Mouse (Mus musculus): Measurements from ENCODE around the gene Tctn3. TPM values are rescaled to one million over a fixed set of nuclear protein-coding genes. Genes with fewer than 3 reads are reported as not detected.

The Tctn3 gene
- 10 to 100 TPM; 19.5 to 21.6 TPM for total RNA-seq (2021)
- long read RNA-seq, experiment 1, transcript Tctn3-201 (14 exons, 2,743 nt): major isoform, 13 of 28 reads
- long read RNA-seq, experiment 1, partial matches to known transcripts: 2 of 28 reads
- long read RNA-seq, experiment 1, other reads (novel, unspliced or antisense): 13 of 28 reads
- long read RNA-seq, experiment 2, transcript Tctn3-201 (14 exons, 2,743 nt): major isoform, 13 of 18 reads
- long read RNA-seq, experiment 2, partial matches to known transcripts: 2 of 18 reads
- long read RNA-seq, experiment 2, other reads (novel, unspliced or antisense): 3 of 18 reads

DNA sequence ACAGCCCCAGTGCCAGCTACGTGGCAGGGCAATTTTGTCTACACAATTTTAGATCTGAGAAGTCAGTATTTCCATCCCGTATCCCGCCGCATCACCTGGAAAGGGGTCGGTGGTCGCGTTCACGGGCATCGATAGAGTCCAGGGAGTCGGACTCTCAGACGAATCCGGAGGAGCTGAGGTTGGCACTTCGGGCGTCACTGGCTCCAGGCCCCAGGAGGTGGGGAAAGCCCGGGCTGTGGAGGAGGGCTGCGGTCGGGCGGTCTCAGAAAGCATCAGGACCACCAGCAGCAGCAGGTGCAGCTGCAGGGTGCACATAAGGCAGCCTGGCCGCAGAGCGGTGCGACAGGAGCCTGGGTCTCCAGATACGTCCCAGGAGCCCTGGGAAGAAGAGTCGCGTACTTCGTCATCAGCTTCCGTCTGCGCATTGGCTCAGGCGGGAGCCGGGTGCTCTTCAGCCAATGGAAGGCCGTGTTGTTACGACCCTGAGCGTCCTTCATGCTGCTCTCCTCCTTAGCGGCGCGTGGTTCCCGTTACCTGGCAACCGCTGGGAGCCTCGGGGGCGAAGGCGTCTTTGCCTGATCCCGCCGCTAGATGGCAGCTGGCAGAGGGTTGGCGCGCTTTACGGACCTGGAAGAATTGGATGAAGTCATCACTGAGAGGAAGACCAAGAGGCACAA, at the start of gene Tctn3, which contains the start of gene Entpd1:
Gene Tctn3, minus strand, starts transcription at position 404 of the 677 bp plus-strand sequence.
Gene Entpd1, plus strand, starts transcription at position 537 of the 677 bp plus-strand sequence.
- peak; percentile 96 to 98 for DNase-seq (ENCODE audit: low spot score in 2 of 2)

DNA sequence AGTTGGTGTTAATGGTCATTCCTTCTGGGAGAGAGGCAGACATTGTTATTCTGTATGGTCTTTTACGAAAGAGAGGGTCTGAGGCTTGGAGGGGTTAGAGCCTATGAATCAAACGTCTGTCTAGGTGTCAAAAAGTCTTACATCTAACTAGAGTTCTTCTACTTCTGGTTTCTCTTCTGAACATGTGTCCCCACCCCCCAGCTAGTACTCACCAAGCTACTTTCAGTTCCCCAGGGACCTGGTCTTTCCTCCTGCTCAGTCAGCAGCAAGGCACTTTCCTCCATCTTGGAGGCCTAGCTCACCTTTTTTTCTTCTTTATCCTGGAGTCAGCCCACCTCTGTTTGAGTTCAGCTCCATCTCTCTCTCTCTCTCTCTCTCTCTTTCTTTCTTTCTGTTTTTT, 49.1 kb upstream of the Tctn3 start:
- no peak for DNase-seq (ENCODE audit: low spot score in 2 of 2)

DNA sequence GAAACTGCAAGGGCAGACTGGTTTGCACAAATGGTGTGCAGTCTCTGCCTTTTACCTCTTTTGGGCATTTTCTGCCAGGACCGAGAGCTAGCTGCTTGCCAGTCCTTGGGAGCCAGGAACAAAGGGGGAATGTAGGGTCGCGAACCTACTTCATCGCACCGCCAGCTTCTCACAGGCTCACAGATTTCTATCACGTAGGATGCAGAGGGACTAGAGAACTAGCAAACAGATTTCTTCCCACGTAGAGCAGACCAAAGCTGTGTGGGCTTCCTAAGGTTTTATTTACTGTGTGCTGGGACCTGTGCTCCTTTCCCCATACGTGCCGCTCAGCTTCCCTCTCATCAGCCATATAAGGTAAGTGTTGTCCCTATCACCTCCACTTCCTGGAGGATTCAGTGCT, 48.5 kb upstream of the Tctn3 start:
- DNase-seq (ENCODE audit: low spot score in 2 of 2): no peak

DNA sequence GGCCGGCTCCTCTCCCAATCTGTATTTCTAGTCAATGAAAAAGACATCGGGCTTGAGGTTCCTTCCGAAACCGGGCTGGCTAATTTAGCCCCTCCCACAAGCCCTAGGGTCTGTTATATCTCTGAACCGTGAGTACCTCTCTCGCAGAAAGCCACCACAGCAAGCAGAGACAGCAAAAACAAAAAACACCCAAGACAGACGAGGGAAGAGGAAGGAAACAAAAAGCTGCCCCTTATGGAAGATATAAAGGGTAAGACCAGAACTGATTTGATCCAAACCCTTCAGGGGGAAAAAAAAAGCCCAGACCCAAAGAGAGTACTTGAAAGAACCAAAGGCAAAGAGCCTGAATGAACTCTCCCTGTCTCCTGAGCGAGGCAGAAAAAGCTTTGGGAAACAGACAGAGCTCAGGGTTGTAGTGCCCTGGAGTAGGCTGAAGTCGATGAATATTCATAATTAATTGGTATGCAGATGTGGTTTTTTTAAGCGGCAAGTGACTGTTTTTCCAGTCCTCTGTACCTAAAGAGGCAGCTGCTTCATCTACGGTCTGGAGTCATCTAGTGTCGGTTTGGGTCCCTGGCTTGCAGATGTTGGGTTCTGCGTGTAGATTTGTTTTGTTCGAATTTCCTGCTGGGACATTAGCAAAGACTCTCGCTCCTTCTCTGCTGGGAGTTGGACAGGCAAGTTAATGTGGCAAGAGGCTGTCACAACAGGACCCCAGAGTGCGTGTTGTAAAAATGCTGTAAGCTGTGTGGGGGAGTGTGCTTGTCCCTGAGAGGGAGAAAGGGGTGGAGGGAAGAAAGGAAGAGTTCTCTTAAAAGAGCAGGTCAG, 47.8 kb upstream of the Tctn3 start:
- peak in 1 of 2 experiments; percentile 12 for DNase-seq (ENCODE audit: low spot score in 2 of 2)

DNA sequence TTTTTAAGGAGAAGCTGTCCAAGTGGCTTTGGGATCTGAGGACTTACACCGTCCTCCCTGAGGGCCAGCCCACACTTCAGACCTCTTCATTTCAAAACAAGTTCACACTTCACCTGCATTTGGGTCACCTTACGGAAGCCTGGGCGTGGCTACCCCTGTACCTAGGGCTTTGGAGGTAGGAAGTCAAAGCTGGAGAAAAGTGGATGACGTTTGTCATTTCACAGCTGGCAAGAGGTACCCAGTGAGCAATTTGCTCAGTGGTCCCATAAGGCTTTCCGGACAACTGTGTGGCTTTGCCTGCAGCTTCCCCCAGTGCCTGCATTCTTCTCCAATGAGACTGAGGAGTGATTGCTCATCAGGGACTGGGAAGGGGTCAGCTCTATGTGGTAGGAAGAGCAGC, 46.9 kb upstream of the Tctn3 start:
- DNase-seq (ENCODE audit: low spot score in 2 of 2): no peak

DNA sequence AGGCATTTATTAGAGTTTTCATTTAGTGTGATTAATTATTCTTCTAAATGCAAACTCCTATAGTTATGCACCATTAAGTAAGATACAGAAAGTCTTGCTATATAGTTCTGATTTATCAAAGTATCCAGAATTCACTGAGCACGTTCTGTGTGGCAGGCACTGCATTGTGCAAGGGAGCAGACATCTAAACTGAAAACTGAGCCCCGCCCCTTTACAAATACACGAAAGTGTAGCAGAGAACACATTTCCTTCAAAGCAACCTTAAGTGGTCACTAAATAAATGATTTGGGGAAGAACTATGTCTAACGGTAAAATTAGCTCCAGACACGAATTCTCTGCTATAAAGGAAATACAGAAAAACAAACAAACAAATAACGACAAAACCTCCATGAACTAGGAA, 46.2 kb upstream of the Tctn3 start:
- no peak for DNase-seq (ENCODE audit: low spot score in 2 of 2)

DNA sequence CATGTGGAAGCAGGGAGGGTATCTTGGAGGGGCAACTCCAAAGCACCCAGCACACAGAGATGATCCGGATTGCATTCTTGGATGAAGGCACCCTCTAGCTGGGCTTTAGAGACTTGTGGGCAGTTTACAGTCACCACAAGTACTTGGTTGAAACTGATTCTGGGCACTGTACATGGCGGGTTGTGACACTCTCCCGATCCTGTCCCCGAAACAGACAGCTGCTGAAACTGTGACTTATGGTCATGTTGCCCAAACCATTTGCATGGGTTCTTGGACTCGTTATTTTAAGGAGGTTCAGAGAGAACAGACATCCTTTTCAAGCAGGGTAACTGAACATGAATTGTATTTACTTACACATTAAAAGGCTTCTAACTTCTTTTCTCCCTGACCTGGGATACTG, 44.2 kb upstream of the Tctn3 start:
- no peak for DNase-seq (ENCODE audit: low spot score in 2 of 2)

DNA sequence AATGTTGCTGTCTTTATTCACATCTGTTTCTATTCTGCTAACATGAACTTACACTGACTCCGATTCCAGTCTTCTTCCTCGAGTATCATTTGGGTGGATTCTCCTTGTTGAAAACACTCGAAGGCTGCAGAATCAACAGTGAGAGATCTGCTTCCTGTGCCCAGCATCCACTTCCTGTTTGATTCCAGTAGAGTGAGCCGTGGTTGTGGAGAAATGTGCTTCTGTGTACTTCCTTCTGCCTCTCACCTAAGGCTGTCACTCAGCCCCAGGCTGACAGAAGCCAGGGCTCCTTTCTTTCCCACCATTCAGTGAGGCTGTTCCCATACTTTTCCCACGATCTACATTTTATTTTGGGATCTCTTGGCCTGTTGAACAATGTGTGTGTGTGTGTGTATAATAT, 38.1 kb upstream of the Tctn3 start:
- no peak for DNase-seq (ENCODE audit: low spot score in 2 of 2)

DNA sequence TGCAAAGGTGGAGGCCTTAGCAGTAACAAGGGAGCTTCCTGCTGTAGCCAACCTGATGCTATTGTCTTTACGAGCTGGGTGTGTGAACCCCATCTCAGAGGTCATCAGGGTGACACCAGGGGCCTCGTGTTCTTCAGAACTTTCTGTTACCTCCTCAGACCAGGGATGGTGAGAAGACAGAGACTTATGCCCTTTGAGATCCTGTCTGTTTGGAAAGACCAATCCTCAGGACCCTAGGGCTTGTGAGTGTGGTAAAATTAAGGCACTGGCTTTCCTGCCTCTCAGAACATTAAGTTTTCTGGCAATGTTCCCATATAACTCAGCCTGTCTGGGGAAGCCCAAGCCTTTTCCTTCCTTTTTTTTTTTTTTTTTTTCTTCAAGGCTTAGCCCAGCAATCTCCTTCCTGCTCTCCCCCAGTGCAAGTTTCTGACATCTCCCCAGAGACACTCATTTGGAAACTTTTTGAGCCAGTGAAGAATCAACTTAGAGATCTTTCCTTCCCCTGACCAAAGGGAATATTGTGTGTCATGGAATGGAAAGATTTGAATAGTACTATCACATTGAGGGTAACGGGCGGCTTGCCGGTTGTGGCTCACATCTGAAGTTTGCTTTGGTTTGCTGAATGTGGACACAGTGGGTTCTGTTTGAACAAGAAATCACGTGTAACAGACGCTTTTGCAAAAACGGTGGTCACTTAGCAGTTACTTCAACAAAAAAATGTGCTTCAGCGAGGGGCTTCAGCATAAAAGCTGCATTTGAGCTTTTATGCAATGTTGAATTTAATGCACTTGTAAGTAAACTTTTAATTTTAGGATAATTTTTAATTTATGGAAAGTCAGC, 35.5 kb upstream of the Tctn3 start:
- DNase-seq (ENCODE audit: low spot score in 2 of 2): no peak

DNA sequence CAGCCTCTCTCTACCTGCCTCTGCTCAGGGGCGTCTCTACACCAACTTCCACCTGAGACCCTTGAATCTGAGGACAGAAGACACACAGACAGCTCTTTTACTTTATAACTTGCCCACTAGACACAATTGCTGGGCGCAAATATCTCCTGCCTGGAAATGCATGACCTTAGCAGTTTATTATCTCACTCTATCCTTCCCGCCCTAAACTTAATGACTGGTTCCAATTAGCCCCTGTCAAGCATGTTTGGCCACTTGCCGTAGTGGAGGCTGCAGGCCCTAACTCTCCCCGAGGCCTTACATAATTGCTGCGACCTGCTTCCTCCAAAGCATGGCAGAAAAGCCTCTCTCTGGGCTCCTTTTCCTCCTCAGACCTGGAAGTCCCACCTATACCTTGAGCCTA, 34.3 kb upstream of the Tctn3 start:
- DNase-seq (ENCODE audit: low spot score in 2 of 2): no peak

DNA sequence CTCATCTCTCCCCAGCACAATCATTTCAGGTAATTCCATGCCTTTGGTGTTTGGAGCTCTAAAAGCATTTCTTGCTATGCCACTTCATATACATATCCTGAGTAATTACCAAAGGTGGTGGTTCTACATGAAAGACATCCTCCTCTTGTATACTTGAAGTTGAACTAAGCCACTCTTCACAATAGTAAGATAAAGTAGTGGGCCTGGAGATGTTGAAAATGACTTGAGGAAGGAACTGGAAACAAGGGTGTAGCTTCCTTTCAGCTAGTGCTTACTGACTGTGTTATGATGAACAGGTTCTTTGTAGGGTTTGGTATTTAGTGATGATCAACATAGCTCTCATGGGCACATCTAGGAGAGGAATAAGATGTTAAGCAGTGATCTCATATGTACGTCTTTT, 31.8 kb upstream of the Tctn3 start:
- DNase-seq (ENCODE audit: low spot score in 2 of 2): no peak

DNA sequence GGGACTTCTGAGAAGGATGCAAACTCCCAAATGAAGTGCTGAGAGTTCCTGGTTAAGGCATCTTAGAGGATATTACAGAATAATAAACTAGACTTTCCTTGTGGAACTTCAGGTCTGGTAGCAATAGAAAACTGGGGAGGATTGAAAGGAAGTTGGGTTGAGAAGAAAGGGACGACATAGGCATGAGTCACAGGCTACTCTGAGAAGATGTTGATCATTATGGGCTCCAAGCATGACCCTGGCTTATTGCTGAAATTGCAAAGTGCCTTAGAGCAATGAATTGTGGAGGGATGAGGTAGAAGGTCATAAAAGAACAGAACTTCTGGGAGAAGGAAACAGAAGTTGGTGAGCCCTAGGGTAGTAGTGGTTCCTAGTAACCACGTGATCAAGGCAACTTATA, 28.8 kb upstream of the Tctn3 start:
- no peak for DNase-seq (ENCODE audit: low spot score in 2 of 2)

DNA sequence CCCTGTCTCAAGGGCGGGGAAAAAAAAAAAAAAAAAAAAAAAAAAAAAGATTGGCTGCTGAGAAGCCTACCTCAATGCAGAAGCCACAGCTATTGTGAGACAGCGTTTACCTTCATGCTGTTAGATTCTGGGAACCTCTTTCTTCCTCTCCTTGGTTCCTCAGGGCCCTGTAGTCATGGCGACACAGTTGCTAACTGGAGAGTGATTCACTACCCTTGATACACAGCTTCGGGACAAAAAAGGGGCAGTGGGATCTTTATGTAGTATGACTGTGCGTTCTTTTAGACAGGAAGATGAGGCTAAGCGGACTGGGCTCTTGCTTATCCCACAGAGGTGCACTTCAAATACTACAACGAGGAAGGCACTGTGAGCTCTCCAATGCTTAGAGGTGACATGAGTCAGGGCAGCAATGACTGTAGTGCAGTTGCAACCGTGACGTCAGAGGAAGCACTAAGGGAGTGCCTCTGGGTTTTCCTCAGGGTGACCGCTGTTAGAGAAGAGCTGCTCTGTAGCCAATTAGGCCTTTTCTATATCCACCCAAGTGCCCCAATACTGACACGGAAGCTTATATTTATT, 27.8 kb upstream of the Tctn3 start:
- DNase-seq (ENCODE audit: low spot score in 2 of 2): no peak

DNA sequence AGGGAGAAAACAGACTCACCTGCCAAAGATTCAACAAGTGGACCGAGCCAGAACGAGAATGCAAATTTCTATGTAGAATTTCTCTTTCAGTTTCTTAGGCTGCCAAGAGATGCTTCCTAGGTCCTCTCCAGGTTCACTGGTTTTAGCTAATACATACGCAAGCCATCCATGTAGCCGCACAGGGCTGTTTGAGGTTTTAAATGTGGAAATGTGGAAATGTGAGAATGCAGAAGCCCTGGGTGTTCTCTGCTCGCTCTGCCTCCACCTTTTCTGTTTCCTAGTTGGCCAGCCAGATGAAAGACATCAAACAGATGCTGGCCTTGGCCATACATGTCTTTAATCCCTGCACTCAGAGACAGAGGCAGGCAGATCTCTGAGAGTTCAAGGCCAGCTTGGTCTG, 26.5 kb upstream of the Tctn3 start:
- no peak for DNase-seq (ENCODE audit: low spot score in 2 of 2)

DNA sequence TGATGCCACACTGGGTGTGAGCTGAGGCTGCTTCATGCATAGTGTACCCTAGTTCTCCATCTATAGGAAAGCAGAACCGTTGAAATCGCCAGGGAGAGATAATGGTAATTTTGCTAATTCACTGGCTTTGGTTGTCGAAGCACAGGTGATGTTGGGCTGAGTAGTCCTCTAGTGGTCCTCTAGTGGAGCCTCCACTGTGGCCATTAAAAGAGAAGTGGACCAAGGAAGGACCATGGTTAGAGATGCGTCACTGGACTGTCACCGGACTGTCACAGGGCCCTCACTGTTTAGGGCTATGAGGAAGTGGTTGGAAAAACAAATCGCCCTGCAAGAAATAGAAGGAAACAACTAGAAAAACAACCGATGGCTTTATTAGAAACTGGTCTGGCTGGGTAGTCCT, 25.6 kb upstream of the Tctn3 start:
- no peak for DNase-seq (ENCODE audit: low spot score in 2 of 2)

DNA sequence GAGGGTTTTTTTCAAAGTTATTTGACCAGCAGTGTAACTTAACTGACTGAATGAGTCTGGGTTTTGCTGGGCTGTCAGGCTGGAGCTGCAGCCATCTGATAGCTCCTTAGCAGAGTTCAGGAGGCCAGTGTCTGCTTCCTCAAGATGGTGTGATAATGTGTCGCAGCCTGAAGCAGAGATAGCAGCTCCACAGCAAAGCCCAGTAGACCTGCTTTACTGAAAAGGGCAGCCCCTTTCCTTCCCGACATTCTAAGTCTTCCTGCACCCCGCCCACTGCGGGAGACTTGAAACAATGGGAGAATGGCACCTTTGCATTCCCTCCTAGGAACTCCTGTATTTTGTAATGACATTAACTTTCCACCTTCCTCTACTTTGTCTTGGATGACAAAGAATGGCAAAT, 25.1 kb upstream of the Tctn3 start:
- DNase-seq (ENCODE audit: low spot score in 2 of 2): no peak

DNA sequence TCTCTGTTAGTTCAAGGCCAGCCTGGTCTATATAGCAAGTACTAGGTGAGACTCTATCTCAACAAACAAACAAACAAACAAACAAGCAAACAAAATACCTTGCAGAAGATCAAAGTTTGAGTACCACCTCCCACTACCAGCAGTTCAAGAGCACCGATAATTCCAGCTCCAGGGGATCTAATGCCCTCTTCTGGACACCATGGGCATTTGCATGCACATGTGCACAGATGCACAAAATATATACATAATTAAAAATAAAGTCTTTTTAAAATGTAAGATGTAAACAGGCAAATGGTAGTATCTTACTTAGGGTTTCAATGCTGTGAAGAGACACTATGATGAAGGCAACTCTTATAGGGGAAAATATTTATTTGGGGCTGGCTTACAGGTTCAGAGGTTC, 21.1 kb upstream of the Tctn3 start:
- no peak for DNase-seq (ENCODE audit: low spot score in 2 of 2)

DNA sequence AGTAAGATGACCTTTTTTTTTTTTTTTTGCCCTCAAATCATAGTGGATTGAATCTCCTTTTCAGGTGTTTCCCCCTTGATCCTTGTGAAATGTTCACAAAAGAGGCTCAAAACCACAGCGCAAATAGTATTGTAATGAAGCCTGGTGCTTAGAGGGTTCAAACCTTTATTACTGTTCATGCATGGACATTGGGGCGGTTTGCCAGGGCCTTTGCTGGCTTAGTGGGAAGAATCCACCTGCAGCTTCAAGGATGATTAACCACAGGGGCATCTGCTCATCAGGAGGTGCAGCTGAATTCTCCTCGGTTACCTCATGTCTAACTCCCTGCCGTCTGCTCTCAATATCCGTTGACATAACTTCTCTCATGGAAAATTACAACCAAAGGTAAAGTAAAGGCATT, 20.6 kb upstream of the Tctn3 start:
- no peak for DNase-seq (ENCODE audit: low spot score in 2 of 2)

DNA sequence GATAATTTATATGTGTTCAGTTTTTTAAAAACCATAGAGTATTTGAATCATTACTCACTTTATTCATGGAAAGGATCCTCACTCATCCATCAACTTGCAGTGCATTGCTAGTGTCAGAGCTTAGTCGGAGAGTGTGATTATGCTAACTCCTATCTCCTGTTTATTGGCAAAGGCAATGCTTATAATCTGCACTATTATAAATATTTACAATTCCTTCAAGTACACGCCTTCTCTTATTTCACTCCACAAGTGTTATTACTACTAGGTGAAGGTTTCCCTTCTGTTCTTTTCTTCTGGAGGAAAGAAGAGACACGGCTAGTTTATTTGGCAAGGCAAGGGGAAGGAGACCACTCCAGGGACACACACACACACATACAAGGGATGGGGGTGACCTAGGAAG, 20.2 kb upstream of the Tctn3 start:
- no peak for DNase-seq (ENCODE audit: low spot score in 2 of 2)

DNA sequence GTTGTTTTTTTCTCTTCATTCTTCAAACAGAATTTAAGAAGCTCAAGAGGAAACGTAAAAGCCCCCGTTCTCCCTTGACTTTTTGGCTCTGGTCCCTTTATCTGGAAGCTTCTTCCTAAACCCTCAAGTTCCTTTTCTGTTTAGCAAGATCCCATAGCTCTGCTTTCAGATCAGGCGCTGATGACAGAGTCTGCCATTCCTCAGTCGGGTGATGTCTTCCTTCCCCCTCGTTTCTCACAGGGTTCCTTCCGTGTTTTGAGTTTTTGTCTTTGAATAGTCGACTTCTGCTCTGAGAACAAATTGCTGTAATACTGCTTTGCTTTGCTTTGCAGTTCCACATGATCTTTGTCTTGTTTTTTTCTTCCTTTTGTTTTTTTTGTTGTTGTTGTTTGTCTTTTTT, 18.6 kb upstream of the Tctn3 start:
- no peak for DNase-seq (ENCODE audit: low spot score in 2 of 2)

DNA sequence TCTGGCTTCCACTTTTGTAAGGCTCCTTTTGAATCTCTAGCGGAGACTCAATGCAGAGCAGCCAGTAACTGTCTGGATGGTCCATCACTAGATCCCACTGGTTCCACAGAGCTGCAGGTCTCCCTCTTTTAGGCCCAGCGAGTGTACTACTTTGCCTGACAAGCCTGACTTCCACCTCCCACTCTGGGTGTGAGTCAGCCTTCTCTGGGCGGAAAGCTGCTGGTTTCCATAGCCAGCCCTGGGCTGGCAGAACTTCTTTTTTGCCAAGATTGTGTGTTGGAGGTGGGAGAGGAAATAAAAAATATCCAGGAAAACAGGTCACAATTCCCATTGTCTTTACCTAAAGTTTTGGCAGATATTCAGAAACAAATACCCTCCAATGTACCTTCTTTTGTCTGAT, 18.1 kb upstream of the Tctn3 start:
- peak; percentile 58 to 79 for DNase-seq (ENCODE audit: low spot score in 2 of 2)

All from left cerebral cortex, adult 18-20 months (tissue).